Mouse (Mus musculus) adrenal gland, adult 18-20 months (tissue): ENCODE measurements around the gene Rflnb. TPM values are rescaled to one million over a fixed set of nuclear protein-coding genes. Genes with fewer than 3 reads are reported as not detected.
"Not testable (repeated sequence)": the region's sequence is repeated elsewhere in the genome, so short reads cannot be mapped to it uniquely, and the experiment has no call there.

Experiments used
- DNase-seq, 2 experiments: peaks; one replicate each; pipeline ENCODE4 v3.0.0; 2021 to 2022; ENCODE audit warnings: low spot score in 2 of 2
- total RNA-seq, 2 experiments: library from RNA; stranded (reverse); gene quantifications; 1 replicate in 1 of 2; 2 replicates in 1 of 2; pipeline ENCODE4 v1.2.3; 2021

Gene Rflnb
- total RNA-seq, 2 experiments from 2014 or later = 14.2 to 27.1 TPM

DNA sequence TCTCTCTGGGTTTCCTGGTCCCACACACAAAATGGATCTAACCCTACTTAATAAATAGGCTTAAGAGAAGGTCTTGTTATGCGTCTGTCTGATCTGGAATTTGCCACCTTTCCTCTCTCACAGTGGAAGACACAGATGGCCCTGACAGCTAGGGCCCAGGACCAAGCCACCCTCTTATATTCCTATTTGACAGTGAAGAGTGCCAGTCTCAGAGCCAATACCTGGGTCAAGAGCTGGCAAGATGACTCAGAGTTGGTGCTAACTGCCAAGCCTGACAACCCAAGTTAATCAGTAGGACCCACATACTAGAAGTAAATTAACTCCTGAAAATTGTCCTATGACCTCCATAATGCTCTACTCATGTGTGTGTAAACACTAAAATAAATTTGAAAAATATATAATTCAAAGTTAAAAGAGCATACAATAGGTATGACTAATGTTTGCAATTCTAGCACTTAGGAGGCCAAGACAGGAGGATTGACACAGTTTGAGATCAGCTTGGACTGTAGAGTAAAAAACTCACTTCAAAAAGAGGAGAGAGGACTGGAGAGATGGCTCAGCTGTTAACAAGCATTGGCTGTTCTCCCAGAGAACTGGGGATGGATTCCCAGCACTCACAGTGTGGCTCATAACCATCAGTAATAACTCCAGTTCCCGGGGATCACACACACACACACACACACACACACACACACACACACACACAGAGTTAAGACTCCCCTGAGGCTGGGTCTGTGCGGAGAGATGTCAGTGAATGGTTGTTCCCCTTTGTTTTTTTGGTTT is 11.9 kb upstream of the Rflnb start:
- no peak for DNase-seq

DNA sequence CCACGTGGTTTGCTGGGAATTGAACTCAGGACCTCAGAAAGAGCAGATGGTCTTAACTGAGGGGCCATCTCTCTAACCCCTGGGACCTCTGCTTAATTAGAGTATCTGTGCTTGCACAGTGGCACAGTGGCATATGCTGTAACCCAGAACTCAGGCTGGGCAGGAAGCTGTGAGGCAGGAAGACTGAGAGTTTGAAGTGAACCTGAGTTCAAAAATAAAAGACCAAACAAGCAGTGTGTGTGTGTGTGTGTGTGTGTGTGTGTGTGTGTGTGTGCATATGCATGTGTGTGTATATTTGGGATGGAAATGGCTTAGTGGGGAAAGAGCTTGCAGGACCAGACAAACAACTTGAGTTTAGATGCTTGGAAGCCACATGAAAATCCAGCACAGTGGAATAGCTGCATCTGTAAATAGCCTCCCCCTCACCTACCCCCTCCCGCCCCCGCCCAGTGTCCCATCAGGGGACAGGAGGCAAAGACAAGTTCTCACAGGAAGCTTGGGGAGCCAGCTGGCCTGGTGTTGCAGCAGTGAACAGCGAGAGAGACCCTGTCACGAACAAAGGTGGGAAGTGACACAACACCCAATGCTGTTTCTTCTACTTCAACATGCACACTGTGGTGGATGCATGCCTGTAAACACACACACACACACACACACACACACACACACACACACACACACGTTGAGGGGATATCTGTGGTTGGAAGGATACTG is 10.2 kb upstream of the Rflnb start:
- DNase-seq = no peak

DNA sequence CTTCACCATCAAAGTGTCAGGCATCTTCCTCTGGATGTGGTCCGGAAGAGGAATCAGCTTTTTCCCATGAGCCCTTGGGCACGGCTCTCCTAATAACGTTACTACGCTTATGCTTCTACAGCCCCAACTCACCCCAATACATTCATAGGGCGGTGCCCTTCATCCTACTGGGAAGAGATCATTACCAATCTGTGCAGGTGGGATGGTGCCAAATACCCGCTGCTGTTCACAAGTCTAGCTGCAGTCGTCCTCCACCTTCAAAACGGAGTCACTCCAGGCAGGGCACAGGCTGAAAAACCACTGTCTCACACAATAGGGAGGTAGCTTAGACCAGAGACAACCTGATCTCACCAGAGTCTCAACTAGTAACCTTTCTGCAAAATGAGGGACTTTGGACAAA is 7.6 kb upstream of the Rflnb start:
- no peak for DNase-seq

DNA sequence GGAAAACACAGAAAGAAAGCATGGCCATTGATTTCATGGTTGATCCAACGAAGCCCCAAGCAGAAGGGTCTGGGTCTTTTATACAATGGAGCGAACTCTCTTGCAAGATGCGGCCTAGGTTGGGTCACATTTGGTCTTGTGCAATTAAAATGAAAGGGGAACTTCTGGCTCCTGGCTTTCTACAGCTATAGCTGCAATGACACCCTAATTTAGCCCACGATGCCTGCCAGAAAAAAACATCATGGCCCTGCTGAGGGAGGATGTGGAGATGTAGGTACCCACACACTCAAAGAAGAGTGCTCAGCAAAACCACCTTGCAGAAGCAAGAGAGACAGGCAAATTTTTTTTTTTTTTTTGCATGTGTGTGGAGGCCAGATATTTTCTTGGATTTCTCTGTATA is 6.3 kb upstream of the Rflnb start:
- no peak for DNase-seq

DNA sequence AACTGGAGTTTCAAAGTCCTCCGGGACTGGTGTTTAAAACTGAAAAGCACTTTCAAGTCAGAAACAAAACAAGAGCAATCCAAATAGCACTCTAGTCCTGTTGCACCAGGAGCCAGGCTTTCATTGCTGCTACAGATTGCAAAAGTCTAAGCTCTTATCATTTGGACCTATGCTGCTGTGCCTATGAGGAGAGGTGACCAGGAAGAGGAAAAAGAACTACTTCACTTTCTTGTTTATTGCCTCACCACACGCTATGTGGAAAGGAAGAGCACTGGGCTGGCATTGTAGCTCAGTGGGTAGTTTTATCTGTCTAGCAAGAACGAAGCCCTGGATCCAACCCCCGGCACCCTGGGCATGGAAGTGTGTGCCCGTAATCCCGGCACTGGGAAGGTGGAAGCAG is 5.8 kb upstream of the Rflnb start:
- DNase-seq = no peak

DNA sequence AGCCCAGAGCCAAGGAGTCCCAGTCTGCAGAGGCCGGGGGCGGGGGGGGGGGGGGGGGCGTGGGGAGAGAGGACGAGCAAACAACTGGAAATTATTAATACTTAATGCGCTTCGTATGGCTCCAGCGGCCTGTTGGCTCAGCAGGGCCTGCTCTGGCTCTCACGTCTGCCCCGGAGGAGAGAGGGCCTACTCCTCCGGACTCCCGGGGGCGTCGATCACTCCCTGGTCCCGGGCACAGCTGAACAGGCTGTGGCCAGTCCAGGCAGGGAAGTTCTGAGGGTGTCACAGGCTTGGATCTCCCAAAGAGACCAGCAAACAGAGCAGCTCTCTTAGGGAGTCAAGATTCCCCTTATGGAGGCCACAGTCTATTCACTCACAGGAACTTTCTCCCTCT is 487 bp upstream of the Rflnb start:
- DNase-seq = no peak

DNA sequence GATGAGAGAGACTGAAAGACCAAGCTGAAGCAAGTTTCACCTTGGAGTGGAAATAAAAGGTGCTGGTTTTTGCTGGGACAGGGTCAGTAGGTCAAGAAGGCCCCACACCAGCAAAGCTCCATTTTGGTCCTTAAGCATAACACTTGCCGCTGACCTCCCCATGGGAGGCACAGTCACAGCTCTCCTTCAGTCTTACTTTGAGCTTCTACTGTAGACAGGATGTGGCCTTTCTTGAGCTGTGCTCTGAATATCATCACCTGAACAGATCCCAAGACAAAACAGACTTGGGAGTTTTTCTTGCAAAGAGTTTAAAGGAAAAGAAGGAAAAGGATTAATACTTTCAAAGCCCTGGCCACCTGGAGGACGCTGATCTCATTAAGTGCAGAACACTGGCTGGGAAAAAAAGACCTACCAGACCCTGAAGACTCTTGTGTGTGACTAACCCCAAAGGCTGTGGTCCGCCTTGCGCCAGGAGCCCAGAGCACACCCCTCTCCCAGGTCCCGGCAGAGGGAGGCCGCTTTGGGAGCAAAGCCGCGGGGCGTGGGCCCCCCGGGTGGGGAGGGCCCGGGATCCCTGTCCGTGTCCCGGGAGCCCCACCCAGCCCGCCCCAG is 949 bp downstream of the Rflnb start:
- no peak for DNase-seq

DNA sequence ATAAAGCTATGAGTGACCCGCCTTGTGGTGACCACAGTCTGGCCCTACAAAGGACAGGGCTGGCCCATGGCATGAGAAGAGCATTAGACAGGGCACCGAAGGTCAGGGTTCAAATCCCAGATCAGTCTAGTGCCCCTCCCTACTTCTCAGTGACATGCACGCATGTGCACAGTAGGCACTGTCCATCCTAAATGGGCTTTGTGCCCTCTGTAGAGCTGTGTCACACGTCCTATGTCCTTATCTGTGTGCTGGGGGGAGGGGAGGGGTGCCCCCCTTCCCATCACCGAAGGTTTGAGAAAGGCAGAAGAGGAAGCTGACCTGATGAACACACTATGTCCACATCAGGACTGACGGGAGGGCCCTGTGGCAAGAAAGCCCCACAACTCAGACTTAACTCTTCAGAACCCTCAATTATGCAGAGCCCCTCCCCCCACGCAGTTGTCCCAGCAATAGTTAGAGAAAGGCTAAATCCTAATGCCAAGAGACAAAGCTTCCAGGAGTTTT is 2.5 kb downstream of the Rflnb start:
- no peak for DNase-seq

DNA sequence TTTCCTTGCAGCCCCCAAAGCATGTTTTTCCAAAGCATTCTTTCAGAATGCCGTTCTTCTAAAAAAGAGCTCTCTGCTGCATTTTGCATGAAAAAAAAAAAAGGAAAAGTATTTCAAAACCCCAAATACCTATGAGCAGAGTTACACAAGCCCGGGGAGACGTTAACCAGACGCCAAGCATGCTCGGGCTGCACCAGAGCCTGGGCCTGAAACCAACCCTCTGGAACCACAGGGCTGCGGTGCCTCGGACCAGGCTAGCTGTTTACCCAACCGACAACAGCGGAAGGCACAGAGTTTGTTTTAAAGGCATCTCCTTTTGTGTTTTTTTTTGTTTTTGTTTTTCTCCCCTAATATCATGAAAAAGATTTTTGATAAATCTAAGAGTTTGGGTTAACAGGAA is 6.7 kb downstream of the Rflnb start:
- no peak for DNase-seq

DNA sequence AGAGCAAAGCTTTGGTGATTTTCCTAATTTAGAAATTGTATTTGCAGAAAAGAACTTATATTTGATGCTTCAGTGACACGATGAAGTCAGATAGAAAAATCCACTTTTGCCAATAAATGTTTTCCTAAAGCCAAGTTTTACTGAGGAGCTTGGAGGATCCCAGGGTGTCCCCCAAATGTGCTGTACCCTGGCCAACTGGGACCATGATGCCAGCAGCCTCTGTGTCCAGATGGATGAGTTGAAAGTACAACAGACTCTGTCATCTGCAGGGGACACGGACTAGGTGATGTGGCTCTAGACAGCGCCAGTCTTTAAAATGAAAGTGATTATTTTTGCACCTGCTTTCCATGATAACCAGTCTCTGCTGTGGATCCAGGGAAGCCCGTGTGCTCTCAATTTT is 7.7 kb downstream of the Rflnb start:
- DNase-seq = no peak

DNA sequence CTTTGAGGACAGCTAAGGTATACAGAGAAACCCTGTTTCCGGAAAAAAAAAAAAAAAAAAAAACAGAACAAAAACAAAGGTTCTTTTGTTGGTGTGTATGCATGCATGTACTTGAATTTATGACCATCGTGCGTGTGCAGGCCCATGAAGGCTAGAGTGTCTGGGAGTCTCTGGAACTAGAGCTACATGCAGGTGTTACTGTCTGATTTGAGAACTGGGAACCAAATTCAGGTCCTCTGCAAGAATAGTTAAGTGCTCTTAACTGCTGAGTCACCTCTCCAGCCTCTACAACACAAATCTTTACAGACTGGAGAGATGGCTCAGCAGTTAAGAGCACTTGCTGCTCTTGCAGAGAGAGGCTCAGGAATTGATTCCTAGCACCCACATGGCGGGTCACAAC is 11.8 kb downstream of the Rflnb start:
- no peak for DNase-seq

DNA sequence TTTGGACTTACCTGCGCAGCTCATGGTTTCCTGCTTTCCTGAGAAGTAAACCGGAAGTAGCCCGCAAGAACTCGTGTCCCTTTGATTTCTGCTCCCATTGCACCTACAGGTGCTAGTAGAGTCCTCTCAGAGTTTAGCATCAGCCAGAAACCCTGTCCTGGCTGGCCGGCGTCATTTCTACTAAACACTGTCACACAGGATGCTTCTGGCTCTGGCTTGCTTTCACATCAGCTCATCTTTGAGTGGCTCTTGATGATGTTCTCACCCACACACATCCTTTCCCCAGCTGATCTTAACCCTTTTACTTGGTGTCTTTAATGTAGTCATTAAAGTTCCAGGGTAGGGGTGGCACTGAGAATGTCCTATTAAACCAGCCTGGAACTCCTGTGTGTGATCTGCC is 12.3 kb downstream of the Rflnb start:
- DNase-seq = no peak

DNA sequence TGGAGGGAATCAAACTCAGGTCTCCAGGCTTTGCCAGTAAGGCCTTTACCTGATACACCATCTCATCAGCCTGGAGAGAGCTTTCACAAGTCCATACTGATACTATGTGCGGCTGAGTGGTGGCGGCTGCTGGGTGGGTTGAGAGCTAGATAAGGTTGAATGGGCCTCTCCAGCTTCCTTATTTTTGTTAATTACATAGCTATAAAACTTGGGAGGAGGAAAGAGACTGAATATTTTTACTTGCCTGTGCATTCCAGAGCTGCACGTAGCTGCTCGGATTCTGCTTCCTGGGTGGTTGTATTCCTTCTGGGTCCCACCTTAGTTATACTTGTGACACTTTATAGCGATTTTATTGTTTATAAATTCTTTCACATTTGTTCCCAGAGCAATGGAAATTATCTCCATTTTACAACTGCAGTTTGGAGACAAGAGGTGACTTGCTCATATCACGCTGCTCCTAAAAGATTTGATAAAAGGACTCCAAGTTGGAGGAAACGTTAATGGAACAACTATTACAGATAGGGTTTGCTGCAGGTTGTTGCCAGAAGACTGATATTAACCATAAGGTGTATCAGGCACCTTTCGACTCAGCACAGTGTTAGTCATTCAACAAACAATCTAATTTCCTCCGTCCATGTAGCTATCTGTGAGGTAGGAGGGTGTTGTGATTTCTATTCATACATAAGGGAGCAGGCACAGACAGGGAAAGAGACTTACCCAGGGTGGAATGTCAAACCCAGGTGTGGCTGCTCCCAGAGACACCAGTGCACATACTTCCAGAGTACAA is 16.6 kb downstream of the Rflnb start:
- DNase-seq = no peak

DNA sequence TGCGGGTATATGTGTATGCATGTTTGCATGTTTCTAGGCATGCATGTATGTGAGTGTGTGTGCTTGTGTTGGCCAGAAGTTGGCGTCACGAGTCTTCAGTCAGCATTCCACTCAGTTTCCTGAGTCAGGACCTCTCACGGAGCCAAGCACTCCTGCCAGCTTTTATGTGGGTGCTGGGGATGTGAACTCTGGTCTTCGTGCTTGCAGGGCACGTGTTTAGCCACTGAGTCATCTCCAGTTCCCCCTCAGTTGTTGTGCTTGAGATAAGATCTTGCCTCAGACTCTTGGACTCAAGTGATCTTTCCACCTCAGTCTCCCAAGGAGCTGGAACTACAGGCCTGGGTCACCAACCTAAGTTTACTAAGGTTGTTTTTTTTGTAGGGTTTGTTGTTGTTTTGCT is 18.5 kb downstream of the Rflnb start:
- no peak for DNase-seq

DNA sequence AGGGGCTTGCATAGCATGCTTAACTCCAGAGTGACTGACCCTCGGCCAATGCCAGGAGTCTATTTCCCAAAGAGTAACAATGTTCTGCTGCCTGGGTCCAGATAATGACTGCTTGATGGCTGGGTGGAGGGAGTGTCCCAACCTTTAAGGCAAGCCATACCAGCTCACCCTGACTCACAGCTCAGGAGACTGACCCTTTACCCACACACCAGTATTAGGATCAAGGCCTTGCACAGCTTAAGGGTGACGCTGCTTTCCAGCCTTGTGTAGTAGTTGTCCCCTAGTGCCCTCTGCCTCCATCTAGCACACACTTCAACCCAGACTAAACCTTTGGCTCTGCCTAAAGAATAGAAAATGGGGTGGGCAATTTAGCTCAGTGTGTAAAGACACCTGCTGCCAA is 19.4 kb downstream of the Rflnb start:
- DNase-seq = no peak

DNA sequence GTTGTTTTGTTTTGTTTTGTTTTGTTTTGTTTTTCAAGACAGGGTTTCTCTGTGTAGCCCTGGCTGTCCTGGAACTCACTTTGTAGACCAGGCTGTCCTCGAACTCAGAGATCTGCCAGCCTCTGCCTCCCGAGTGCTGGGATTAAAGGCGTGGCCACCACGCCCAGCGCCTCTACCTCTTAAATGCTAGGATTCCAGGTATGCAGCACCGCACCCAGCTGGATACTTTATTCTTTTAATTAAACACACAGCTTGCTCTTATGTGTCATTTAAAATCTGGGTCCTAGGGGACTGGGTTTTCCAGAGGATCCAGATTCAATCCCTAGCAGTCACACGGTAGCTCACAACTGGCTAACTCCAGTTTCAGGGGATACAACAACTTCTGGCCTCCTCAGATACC is 23.3 kb downstream of the Rflnb start:
- DNase-seq = not testable (repeated sequence)

DNA sequence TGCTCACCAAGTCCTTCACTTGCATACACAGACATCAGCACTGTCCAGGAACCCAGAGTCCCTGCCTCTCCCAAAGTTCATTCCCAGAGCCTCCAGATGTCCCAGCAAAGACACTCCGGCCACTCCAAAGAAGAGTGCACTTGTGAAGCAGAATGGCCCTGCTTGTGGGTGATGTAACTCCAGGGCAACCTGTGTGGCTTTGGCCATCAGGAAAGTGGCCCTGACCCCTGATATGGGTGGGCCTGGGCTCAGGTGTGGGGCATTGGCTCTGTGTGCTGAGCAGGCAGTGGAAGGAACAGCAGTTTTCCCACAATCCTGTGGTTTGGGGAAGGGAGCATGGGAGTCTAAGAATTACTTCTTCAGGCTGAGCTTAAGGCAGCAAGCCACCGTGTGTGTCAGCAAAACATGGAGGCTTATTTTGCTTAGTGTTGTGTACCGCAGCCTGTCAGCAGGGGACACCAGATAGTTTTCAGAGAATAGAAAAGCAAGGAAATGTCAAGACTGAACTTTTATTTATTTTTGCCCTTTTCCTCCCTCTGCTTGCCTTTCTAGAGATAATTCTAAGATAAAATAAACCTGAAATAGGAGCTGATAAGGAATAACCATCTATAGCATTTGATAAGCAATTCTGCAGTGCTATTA is 26.2 kb downstream of the Rflnb start:
- no peak for DNase-seq

DNA sequence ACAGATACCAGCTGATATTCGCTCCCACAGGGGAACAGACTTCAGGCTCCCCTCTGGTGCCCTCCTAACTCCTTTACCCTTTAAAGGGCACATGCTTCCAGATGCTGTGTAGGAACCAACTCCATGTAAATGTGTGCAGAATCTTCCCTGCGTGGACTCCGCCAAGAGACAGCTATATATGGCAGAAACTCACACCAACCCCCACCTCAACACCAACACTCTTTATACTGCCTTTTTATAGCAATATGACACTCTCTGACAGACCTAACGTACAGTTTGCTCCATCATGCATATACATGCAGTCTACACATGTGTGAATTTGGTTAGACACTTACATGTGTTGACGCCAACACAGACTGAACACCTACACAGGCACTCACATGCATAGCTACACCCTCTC is 26.9 kb downstream of the Rflnb start:
- DNase-seq = no peak

DNA sequence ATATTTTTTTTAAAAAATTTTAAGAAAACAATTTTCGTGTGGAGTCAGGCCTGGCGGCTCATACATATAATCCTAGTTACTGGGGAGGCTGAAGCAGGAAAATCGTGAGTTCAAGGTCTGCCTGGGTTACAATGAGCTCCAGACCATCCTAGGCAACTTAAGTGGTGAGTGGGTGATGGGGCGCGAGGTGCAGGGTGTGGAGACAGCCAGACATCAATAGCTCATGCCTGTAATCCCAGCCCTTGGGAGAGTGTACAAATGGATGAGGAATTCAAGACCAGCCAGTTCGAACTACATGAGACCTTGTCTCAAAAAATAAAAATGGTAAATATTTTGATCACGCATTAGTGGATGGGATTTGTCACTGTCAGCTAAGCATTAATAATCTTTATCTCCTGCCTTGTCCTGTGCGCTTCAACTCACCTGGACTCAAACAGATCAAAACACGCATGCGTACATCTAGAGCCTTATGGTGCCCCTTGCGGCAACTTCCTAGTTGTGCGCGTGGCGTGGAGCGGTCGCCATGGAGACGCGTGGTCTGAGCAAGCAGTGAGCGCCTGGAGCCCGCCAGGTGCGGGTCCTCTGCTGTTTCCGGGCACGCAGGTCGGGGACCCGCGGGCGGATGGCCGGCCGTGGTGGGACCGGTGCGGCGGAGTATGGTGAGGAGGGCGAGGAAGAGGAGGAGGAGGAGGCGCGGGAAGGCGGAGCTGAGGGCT is 28.0 kb downstream of the Rflnb start, which contains the start of gene 1700016K19Rik:
1700016K19Rik (plus strand) TSS at position 473 of the 716 bp plus-strand sequence.
- DNase-seq = peak; percentile 51 to 69

DNA sequence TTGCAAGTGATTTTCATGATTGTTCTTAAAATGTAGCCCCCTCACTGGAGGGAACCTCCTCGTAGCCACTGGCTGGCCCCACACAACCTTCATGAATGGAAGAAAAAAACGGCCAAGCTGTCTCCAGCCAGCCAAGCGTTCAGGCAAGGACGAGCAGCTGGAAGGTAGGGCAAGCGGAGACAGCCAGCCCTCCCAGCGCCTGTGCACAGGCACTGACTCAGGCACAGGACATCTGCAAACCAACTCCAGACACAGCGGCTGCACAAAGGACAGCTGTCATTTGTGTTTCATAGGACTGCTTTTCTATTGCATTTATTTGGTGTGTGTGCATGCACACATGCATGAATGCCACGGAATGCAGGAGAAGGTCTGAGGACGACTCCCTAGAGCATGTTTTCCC is 33.2 kb downstream of the Rflnb start:
- DNase-seq = no peak
